ENCODE assay signal across 9 mouse cellular contexts in genomic region chr2:122243671-122244131, GRCm38 (mm10). TPM values are rescaled to one million over a fixed set of nuclear protein-coding genes. Genes with fewer than 3 reads are reported as not detected.
A peak's percentile ranks its signal among the peaks of the same experiment; 100 is the strongest.
DNase-seq lines count a peak whose midpoint lies in the region; ATAC-seq and TF ChIP-seq lines count a peak whose summit lies in the region.
"Had no signal": no experiment of that assay in that cellular context is flagged by ENCODE, and none has a peak within 500 bp of the region (broad histone marks: within the 10 kb centered on the region; RNA-seq: fewer than 3 reads in every experiment).

No protein-coding gene starts in this region.

- H3K4me1 ChIP-seq in ES-E14 (ENCODE audit: control insufficient read depth in 2 of 2, insufficient read depth in 2 of 2, low read length in 2 of 2, poor library complexity in 1 of 2): no peaks in the 10 kb centered on the region
- H3K4me1 ChIP-seq in lung, embryonic 15.5 days: no peaks in the 10 kb centered on the region

- H3K4me3 ChIP-seq in ES-E14 (ENCODE audit: insufficient read depth in 1 of 2, low read depth in 1 of 2, low read length in 2 of 2, poor library complexity in 1 of 2, severe bottlenecking in 1 of 2): no peak overlapping the region
- H3K4me3 ChIP-seq in lung, embryonic 15.5 days: no peak overlapping the region

- ATAC-seq in hematopoietic stem cell, adult 5-6 weeks (replicated peaks in 1 of 2; ENCODE audit: insufficient read depth in 1 of 2, low FRiP score in 2 of 2, low TSS enrichment in 1 of 2, low read depth in 1 of 2, poor library complexity in 2 of 2, severe bottlenecking in 2 of 2): peak; percentile 83 to 89
- ATAC-seq in lung, embryonic 15.5 days (ENCODE audit: borderline replicate concordance, extremely low read depth, low FRiP score, low TSS enrichment): peak; percentile 42; the same call in 1 of the 2 replicates

- H3K9me3 ChIP-seq in ES-E14 (ENCODE audit: control insufficient read depth, insufficient read depth, low read depth, low read length): no peaks in the 10 kb centered on the region
- H3K9me3 ChIP-seq in lung, embryonic 15.5 days: no peaks in the 10 kb centered on the region

- H3K27ac ChIP-seq in ES-E14 (ENCODE audit: insufficient read depth, low read depth, low read length, poor library complexity, severe bottlenecking): no peak overlapping the region
- no peak overlapping the region for H3K27ac ChIP-seq in lung, embryonic 15.5 days

- WGBS in lung, embryonic 15.5 days: 10% methylated on average over 3 of the region's 3 CpGs

- in situ Hi-C loops in ES-E14 (cut with MboI; ENCODE audit: low sequenced_read_pairs in 2 of 2, unreplicated experiment in 2 of 2): no loop called here

- H3K36me3 ChIP-seq in ES-E14 (ENCODE audit: control insufficient read depth, insufficient read depth, low read length, poor library complexity, severe bottlenecking): no peaks in the 10 kb centered on the region
- no peaks in the 10 kb centered on the region for H3K36me3 ChIP-seq in lung, embryonic 15.5 days

- no peak overlapping the region for H3K4me2 ChIP-seq in lung, embryonic 15.5 days

- no peaks in the 10 kb centered on the region for H3K27me3 ChIP-seq in lung, embryonic 15.5 days

- DNase-seq in ES-E14 (ENCODE audit: low read depth, low spot score): peak; percentile 65
- peak; percentile 70 for DNase-seq in cerebellum, adult 11-12 months
- DNase-seq in forelimb bud, embryonic 11.5 days (ENCODE audit: low read depth, low spot score): peak; percentile 74
- peak; percentile 66 to 83 for DNase-seq in layer of hippocampus, adult 8-10 months (ENCODE audit: low spot score in 2 of 2)
- peak; percentile 45 for DNase-seq in ovary, adult 18-20 months (ENCODE audit: low spot score)
- peak; percentile 81 for DNase-seq in thymus, postnatal 0 days (ENCODE audit: low spot score)

- H3K9ac ChIP-seq in ES-E14 (ENCODE audit: insufficient read depth, low read depth, low read length, poor library complexity, severe bottlenecking): no peak overlapping the region
- H3K9ac ChIP-seq in lung, embryonic 15.5 days: no peak overlapping the region

TF ChIP-seq in ES-E14, 5 proteins besides CTCF, POLR2A, EP300 and RAD21:
- TF ChIP-seq MAFK (IDR thresholded peaks at IDR 0.05; ENCODE audit: insufficient read depth, low read depth, low read length) (no peak), ZNF384 (IDR thresholded peaks at IDR 0.05; ENCODE audit: low read depth, low read length) (no peak), HCFC1 (IDR thresholded peaks at IDR 0.05; ENCODE audit: borderline replicate concordance, insufficient read depth, low read length) (no peak), ZC3H11A (IDR thresholded peaks at IDR 0.05; ENCODE audit: borderline replicate concordance, low read depth, low read length) (peak; percentile 32; the same call in 1 of the 2 replicates)

RNA-seq across cellular contexts. Expression of gene Sord, which starts 9.2 kb away (rescaled TPM):
- 18.3 and 26.0 TPM in 2 replicates for total RNA-seq in ES-E14 (2012; rRNA removed)
- 84.5 and 113 TPM in 2 replicates for total RNA-seq in hematopoietic stem cell, adult 5-6 weeks (2017)
- 10 to 100 TPM; 18.3 to 23.9 (median 21.9) TPM for total RNA-seq in layer of hippocampus, adult 8-10 months (2022)
- polyA plus RNA-seq in lung, embryonic 15.5 days (2015; fragmentation: Nextera tagmentation; extraction: Ambion mirVana): 18.6 and 21.7 TPM in 2 replicates
- polyA plus RNA-seq in thymus, postnatal 0 days (2015; fragmentation: Nextera tagmentation; extraction: Ambion mirVana): 48.9 and 51.3 TPM in 2 replicates

RNA-seq across cellular contexts. Expression of gene Duox2, which starts 54.5 kb away (rescaled TPM):
- 0.13 and 0.42 TPM in 2 replicates for total RNA-seq in ES-E14 (2012; rRNA removed)
- total RNA-seq in hematopoietic stem cell, adult 5-6 weeks (2017): 0.06 TPM in 1 of 2 replicates, not detected in the other
- total RNA-seq in layer of hippocampus, adult 8-10 months (2022): under 1 TPM; 0.05 to 0.08 (median 0.06) TPM
- 0.04 TPM in 2 replicates for polyA plus RNA-seq in lung, embryonic 15.5 days (2015; fragmentation: Nextera tagmentation; extraction: Ambion mirVana)
- polyA plus RNA-seq in thymus, postnatal 0 days (2015; fragmentation: Nextera tagmentation; extraction: Ambion mirVana): 0.30 and 0.61 TPM in 2 replicates

RNA-seq across cellular contexts. Expression of gene Duoxa2, which starts 55.0 kb away (rescaled TPM):
- total RNA-seq in ES-E14 (2012; rRNA removed): 0.49 and 0.95 TPM in 2 replicates
- not detected in 2 replicates for total RNA-seq in hematopoietic stem cell, adult 5-6 weeks (2017)
- not detected for total RNA-seq in layer of hippocampus, adult 8-10 months (2022)
- not detected in 2 replicates for polyA plus RNA-seq in lung, embryonic 15.5 days (2015; fragmentation: Nextera tagmentation; extraction: Ambion mirVana)
- 0.34 TPM in 1 of 2 replicates, not detected in the other for polyA plus RNA-seq in thymus, postnatal 0 days (2015; fragmentation: Nextera tagmentation; extraction: Ambion mirVana)

RNA-seq across cellular contexts. Expression of gene Terb2, which starts 57.6 kb away (rescaled TPM):
- total RNA-seq in ES-E14 (2012; rRNA removed): 0.53 and 1.9 TPM in 2 replicates
- total RNA-seq in hematopoietic stem cell, adult 5-6 weeks (2017): not detected in 2 replicates
- total RNA-seq in layer of hippocampus, adult 8-10 months (2022): not detected
- not detected in 2 replicates for polyA plus RNA-seq in lung, embryonic 15.5 days (2015; fragmentation: Nextera tagmentation; extraction: Ambion mirVana)
- not detected in 2 replicates for polyA plus RNA-seq in thymus, postnatal 0 days (2015; fragmentation: Nextera tagmentation; extraction: Ambion mirVana)
- polyA plus RNA-seq: gonadal fat pad, adult 2 months had no signal

RNA-seq across cellular contexts. Expression of gene Patl2, which starts 57.7 kb away (rescaled TPM):
- 1.3 and 2.3 TPM in 2 replicates for total RNA-seq in ES-E14 (2012; rRNA removed)
- 0.44 TPM in 1 of 2 replicates, not detected in the other for total RNA-seq in hematopoietic stem cell, adult 5-6 weeks (2017)
- under 1 TPM in 2 of 4 experiments, not detected in 2; 0.23 to 0.29 TPM for total RNA-seq in layer of hippocampus, adult 8-10 months (2022)
- polyA plus RNA-seq in lung, embryonic 15.5 days (2015; fragmentation: Nextera tagmentation; extraction: Ambion mirVana): not detected in 2 replicates
- 1.1 and 2.5 TPM in 2 replicates for polyA plus RNA-seq in thymus, postnatal 0 days (2015; fragmentation: Nextera tagmentation; extraction: Ambion mirVana)
